Mouse (Mus musculus): ENCODE data around the gene AI854703. TPM values are rescaled to one million over a fixed set of nuclear protein-coding genes. Genes with fewer than 3 reads are reported as not detected.

AI854703 gene
- polyA plus RNA-seq, 1 experiment, result not detected

GRCm38 (mm10) chr6:48647611-48648010, 21.0 kb downstream of the AI854703 start:
- Histone ChIP-seq H3K4me3 (replicated peaks; ENCODE audit: control insufficient read depth, low read depth, low read length) (peak overlapping the region; percentile 52), H3K27ac (ENCODE audit: control insufficient read depth, insufficient read depth, low read depth, low read length, poor library complexity) (peak overlapping the region; percentile 61; the same call in 1 of the 2 replicates)

GRCm38 (mm10) chr6:48648779-48649178, 22.2 kb downstream of the AI854703 start:
- 69% methylated on average over 4 of the region's 4 CpGs for WGBS
- Histone ChIP-seq H3K4me1 (ENCODE audit: control insufficient read depth, insufficient read depth, low read length) (no peaks in the 10 kb centered on the region; the same call in 1 of the 2 replicates), H3K4me3 (replicated peaks; ENCODE audit: control insufficient read depth, low read depth, low read length) (no peak overlapping the region), H3K27ac (ENCODE audit: control insufficient read depth, insufficient read depth, low read depth, low read length, poor library complexity) (0 out of 2 replicates have a peak overlapping the region, but pooled peaks have one; percentile 24)
- TF ChIP-seq CTCF (IDR thresholded peaks at IDR 0.05; ENCODE audit: control insufficient read depth, insufficient read depth, low read length), result no peak
- no peak for TF ChIP-seq POLR2A (IDR thresholded peaks at IDR 0.05; ENCODE audit: borderline replicate concordance, control insufficient read depth, low read depth, low read length)

More at GRCm38 (mm10) chr6:48647611-48648010, 21.0 kb downstream of the AI854703 start:
- TF ChIP-seq CTCF (IDR thresholded peaks at IDR 0.05; ENCODE audit: control insufficient read depth, insufficient read depth, low read length), result no peak
- no peak for TF ChIP-seq POLR2A (IDR thresholded peaks at IDR 0.05; ENCODE audit: borderline replicate concordance, control insufficient read depth, low read depth, low read length)
- WGBS, result 45% methylated on average over 2 of the region's 2 CpGs
- no peaks in the 10 kb centered on the region; the same call in 1 of the 2 replicates for H3K4me1 ChIP-seq (ENCODE audit: control insufficient read depth, insufficient read depth, low read length)

- Histone ChIP-seq H3K4me3 (replicated peaks; ENCODE audit: control insufficient read depth, low read depth, low read length) (no peak overlapping the region), H3K4me1 (ENCODE audit: control insufficient read depth, insufficient read depth, low read length) (no peaks in the 10 kb centered on the region; the same call in 1 of the 2 replicates), H3K27ac (ENCODE audit: control insufficient read depth, insufficient read depth, low read depth, low read length, poor library complexity) (no peak overlapping the region)
- 78% methylated on average over 9 of the region's 9 CpGs for WGBS
- TF ChIP-seq POLR2A (IDR thresholded peaks at IDR 0.05; ENCODE audit: borderline replicate concordance, control insufficient read depth, low read depth, low read length), result no peak
- no peak for TF ChIP-seq CTCF (IDR thresholded peaks at IDR 0.05; ENCODE audit: control insufficient read depth, insufficient read depth, low read length)
Measured at GRCm38 (mm10) chr6:48650041-48650440, 23.5 kb downstream of the AI854703 start.

- H3K4me1 ChIP-seq (ENCODE audit: control insufficient read depth, insufficient read depth, low read length), result no peaks in the 10 kb centered on the region; the same call in 1 of the 2 replicates
- H3K4me3 ChIP-seq (replicated peaks; ENCODE audit: control insufficient read depth, low read depth, low read length), result no peak overlapping the region
- 75% methylated on average over 5 of the region's 5 CpGs for WGBS
- no peak overlapping the region for H3K27ac ChIP-seq (ENCODE audit: control insufficient read depth, insufficient read depth, low read depth, low read length, poor library complexity)
- TF ChIP-seq CTCF (IDR thresholded peaks at IDR 0.05; ENCODE audit: control insufficient read depth, insufficient read depth, low read length) (no peak), POLR2A (IDR thresholded peaks at IDR 0.05; ENCODE audit: borderline replicate concordance, control insufficient read depth, low read depth, low read length) (no peak)
Measured at GRCm38 (mm10) chr6:48658721-48659120, 32.2 kb downstream of the AI854703 start.

- Histone ChIP-seq H3K4me1 (ENCODE audit: control insufficient read depth, insufficient read depth, low read length) (peaks cover 2% of the 10 kb centered on the region; the same call in 1 of the 2 replicates), H3K27ac (ENCODE audit: control insufficient read depth, insufficient read depth, low read depth, low read length, poor library complexity) (no peak overlapping the region), H3K4me3 (replicated peaks; ENCODE audit: control insufficient read depth, low read depth, low read length) (no peak overlapping the region)
- TF ChIP-seq POLR2A (IDR thresholded peaks at IDR 0.05; ENCODE audit: borderline replicate concordance, control insufficient read depth, low read depth, low read length) (no peak), CTCF (IDR thresholded peaks at IDR 0.05; ENCODE audit: control insufficient read depth, insufficient read depth, low read length) (no peak)
- 70% methylated on average over 4 of the region's 4 CpGs for WGBS
Measured at GRCm38 (mm10) chr6:48664750-48665149, 38.2 kb downstream of the AI854703 start.

- no peak for TF ChIP-seq POLR2A (IDR thresholded peaks at IDR 0.05; ENCODE audit: borderline replicate concordance, control insufficient read depth, low read depth, low read length)
- TF ChIP-seq CTCF (IDR thresholded peaks at IDR 0.05; ENCODE audit: control insufficient read depth, insufficient read depth, low read length), result no peak
- Histone ChIP-seq H3K4me1 (ENCODE audit: control insufficient read depth, insufficient read depth, low read length) (peaks cover 2% of the 10 kb centered on the region; the same call in 1 of the 2 replicates), H3K4me3 (replicated peaks; ENCODE audit: control insufficient read depth, low read depth, low read length) (no peak overlapping the region), H3K27ac (ENCODE audit: control insufficient read depth, insufficient read depth, low read depth, low read length, poor library complexity) (no peak overlapping the region)
- 86% methylated on average over 9 of the region's 9 CpGs for WGBS
Measured at GRCm38 (mm10) chr6:48665471-48665870, 38.9 kb downstream of the AI854703 start.

GRCm38 (mm10) chr6:48666159-48666586, 39.6 kb downstream of the AI854703 start:
- TF ChIP-seq POLR2A (IDR thresholded peaks at IDR 0.05; ENCODE audit: borderline replicate concordance, control insufficient read depth, low read depth, low read length), result no peak
- no peak for TF ChIP-seq CTCF (IDR thresholded peaks at IDR 0.05; ENCODE audit: control insufficient read depth, insufficient read depth, low read length)

GRCm38 (mm10) chr6:48668022-48668421, 41.5 kb downstream of the AI854703 start:
- Histone ChIP-seq H3K4me1 (ENCODE audit: control insufficient read depth, insufficient read depth, low read length) (peaks cover 2% of the 10 kb centered on the region; the same call in 1 of the 2 replicates), H3K4me3 (replicated peaks; ENCODE audit: control insufficient read depth, low read depth, low read length) (no peak overlapping the region), H3K27ac (ENCODE audit: control insufficient read depth, insufficient read depth, low read depth, low read length, poor library complexity) (no peak overlapping the region)
- no peak for TF ChIP-seq POLR2A (IDR thresholded peaks at IDR 0.05; ENCODE audit: borderline replicate concordance, control insufficient read depth, low read depth, low read length)
- no peak for TF ChIP-seq CTCF (IDR thresholded peaks at IDR 0.05; ENCODE audit: control insufficient read depth, insufficient read depth, low read length)

More at GRCm38 (mm10) chr6:48666159-48666586, 39.6 kb downstream of the AI854703 start:
- WGBS, result 22% methylated on average over 7 of the region's 7 CpGs
- no peak overlapping the region for H3K27ac ChIP-seq (ENCODE audit: control insufficient read depth, insufficient read depth, low read depth, low read length, poor library complexity)
- peaks cover 2% of the 10 kb centered on the region; the same call in 1 of the 2 replicates for H3K4me1 ChIP-seq (ENCODE audit: control insufficient read depth, insufficient read depth, low read length)
- no peak overlapping the region for H3K4me3 ChIP-seq (replicated peaks; ENCODE audit: control insufficient read depth, low read depth, low read length)
